Mouse (Mus musculus) liver, embryonic 14.5 days (tissue): ENCODE results near the gene Dand5.

Experiments
- CTCF ChIP-seq: IDR thresholded peaks from 2 replicates; pipeline ENCODE4 v1.5.1; 2016; ENCODE audit warnings: antibody characterized with exemption, low read depth, control low read depth
- EP300 ChIP-seq: IDR thresholded peaks from 2 replicates; pipeline ENCODE4 v1.6.1; 2016; ENCODE audit warnings: antibody characterized with exemption, low read depth

GRCm38 (mm10) chr8:84846722-84847572 is 24.3 kb upstream of the Dand5 start, which contains the start of gene Calr:
- TF ChIP-seq CTCF, result peak; percentile 54
- peak; percentile 17 for TF ChIP-seq EP300
